9 mouse cellular contexts compared by ENCODE assay signal in genomic region chr9:57817220-57817667, GRCm38 (mm10). TPM values are rescaled to one million over a fixed set of nuclear protein-coding genes. Genes with fewer than 3 reads are reported as not detected.
A peak's percentile ranks its signal among the peaks of the same experiment; 100 is the strongest.
DNase-seq lines count a peak whose midpoint lies in the region; ATAC-seq lines count a peak whose summit lies in the region.
"Had no signal": no experiment of that assay in that cellular context is flagged by ENCODE, and none has a peak within 500 bp of the region (broad histone marks: within the 10 kb centered on the region; RNA-seq: fewer than 3 reads in every experiment).

No protein-coding gene starts in this region.

- no peak overlapping the region for H3K4me2 ChIP-seq in kidney, embryonic 15.5 days
- H3K4me2 ChIP-seq in hindbrain, embryonic 14.5 days (replicated peaks): no peak overlapping the region
- peak overlapping the region; percentile 34; the same call in 1 of the 2 replicates for H3K4me2 ChIP-seq in lung, embryonic 16.5 days (ENCODE audit: low read depth, low read length)

- DNase-seq in kidney, adult 11 months: peak; percentile 59
- no peak for DNase-seq in hindbrain, embryonic 14.5 days (ENCODE audit: low spot score)
- no peak for DNase-seq in MN1 (ENCODE audit: low spot score)
- DNase-seq in testis, postnatal 14 days (ENCODE audit: low spot score): no peak
- DNase-seq in thymus, postnatal 4 days: no peak
- DNase-seq in frontal cortex, postnatal 10 days (ENCODE audit: low spot score in 2 of 2): no peak

- no peak overlapping the region; the same call in 1 of the 2 replicates for H3K27ac ChIP-seq in kidney, embryonic 15.5 days
- H3K27ac ChIP-seq in hindbrain, embryonic 14.5 days: peak overlapping the region; percentile 66
- peak overlapping the region; percentile 64 for H3K27ac ChIP-seq in lung, embryonic 16.5 days (ENCODE audit: low read length)

- H3K9me3 ChIP-seq in kidney, embryonic 15.5 days (replicated peaks): no peaks in the 10 kb centered on the region
- H3K9me3 ChIP-seq in hindbrain, embryonic 14.5 days (ENCODE audit: control insufficient read depth, low read length): no peaks in the 10 kb centered on the region
- no peaks in the 10 kb centered on the region for H3K9me3 ChIP-seq in lung, embryonic 16.5 days (ENCODE audit: control insufficient read depth, low read length)

- H3K27me3 ChIP-seq in kidney, embryonic 15.5 days: no peaks in the 10 kb centered on the region
- H3K27me3 ChIP-seq in hindbrain, embryonic 14.5 days (ENCODE audit: control insufficient read depth, insufficient read depth, low read length): no peaks in the 10 kb centered on the region
- no peaks in the 10 kb centered on the region for H3K27me3 ChIP-seq in lung, embryonic 16.5 days (ENCODE audit: control insufficient read depth, insufficient read depth, low read depth, low read length)
- H3K27me3 ChIP-seq: Patski had no signal

- no peaks in the 10 kb centered on the region for H3K36me3 ChIP-seq in kidney, embryonic 15.5 days
- H3K36me3 ChIP-seq in hindbrain, embryonic 14.5 days (replicated peaks; ENCODE audit: control insufficient read depth, insufficient read depth): no peaks in the 10 kb centered on the region
- H3K36me3 ChIP-seq in lung, embryonic 16.5 days (ENCODE audit: control insufficient read depth, insufficient read depth, low read length): no peaks in the 10 kb centered on the region

- no peak; the same call in 1 of the 2 replicates for ATAC-seq in kidney, embryonic 15.5 days (replicated peaks; ENCODE audit: low FRiP score)
- ATAC-seq in hindbrain, embryonic 14.5 days (ENCODE audit: low FRiP score): no peak; the same call in 1 of the 2 replicates
- ATAC-seq in lung, embryonic 16.5 days (ENCODE audit: low read depth): peak; percentile 88
- ATAC-seq: Patski had no signal

- 15% methylated on average over 6 of the region's 6 CpGs for WGBS in kidney, embryonic 15.5 days
- WGBS in hindbrain, embryonic 14.5 days: 6% methylated on average over 6 of the region's 6 CpGs
- 3% methylated on average over 6 of the region's 6 CpGs for WGBS in lung, embryonic 16.5 days

- peaks cover 67% of the 10 kb centered on the region for H3K4me1 ChIP-seq in kidney, embryonic 15.5 days
- H3K4me1 ChIP-seq in hindbrain, embryonic 14.5 days (replicated peaks; ENCODE audit: control insufficient read depth, insufficient read depth, low read length): peaks cover 44% of the 10 kb centered on the region
- H3K4me1 ChIP-seq in lung, embryonic 16.5 days (replicated peaks; ENCODE audit: control insufficient read depth, insufficient read depth, low read length): peaks cover 21% of the 10 kb centered on the region

- no peak overlapping the region for H3K9ac ChIP-seq in kidney, embryonic 15.5 days
- H3K9ac ChIP-seq in hindbrain, embryonic 14.5 days: peak overlapping the region; percentile 12; the same call in 1 of the 2 replicates
- H3K9ac ChIP-seq in lung, embryonic 16.5 days (ENCODE audit: low read length): peak overlapping the region; percentile 9; the same call in 1 of the 2 replicates

- no peak overlapping the region for H3K4me3 ChIP-seq in kidney, embryonic 15.5 days (replicated peaks)
- H3K4me3 ChIP-seq in hindbrain, embryonic 14.5 days (replicated peaks; ENCODE audit: low read length): no peak overlapping the region
- H3K4me3 ChIP-seq in lung, embryonic 16.5 days (ENCODE audit: low read length): peak overlapping the region; percentile 13; the same call in 1 of the 2 replicates

RNA-seq across cellular contexts. Expression of gene Arid3b, which starts 19.3 kb away (rescaled TPM):
- 6.2 and 9.1 TPM in 2 replicates for polyA plus RNA-seq in kidney, embryonic 15.5 days (2015; fragmentation: Nextera tagmentation; extraction: Ambion mirVana)
- 6.6 and 8.1 TPM in 2 replicates for polyA plus RNA-seq in hindbrain, embryonic 14.5 days (2014; fragmentation: Nextera tagmentation; extraction: Ambion mirVana)
- 4.3 and 4.9 TPM in 2 replicates for polyA plus RNA-seq in lung, embryonic 16.5 days (2015; fragmentation: Nextera tagmentation; extraction: Ambion mirVana)

RNA-seq across cellular contexts. Expression of gene Clk3, which starts 51.6 kb away (rescaled TPM):
- polyA plus RNA-seq in kidney, embryonic 15.5 days (2015; fragmentation: Nextera tagmentation; extraction: Ambion mirVana): 71.0 and 71.8 TPM in 2 replicates
- polyA plus RNA-seq in hindbrain, embryonic 14.5 days (2014; fragmentation: Nextera tagmentation; extraction: Ambion mirVana): 55.8 and 65.2 TPM in 2 replicates
- 76.6 and 89.5 TPM in 2 replicates for polyA plus RNA-seq in lung, embryonic 16.5 days (2015; fragmentation: Nextera tagmentation; extraction: Ambion mirVana)
